Mouse (Mus musculus): Measurements from ENCODE around the gene Klra9. TPM values are rescaled to one million over a fixed set of nuclear protein-coding genes. Genes with fewer than 3 reads are reported as not detected.
"Not testable (repeated sequence)": the region's sequence is repeated elsewhere in the genome, so short reads cannot be mapped to it uniquely, and the experiment has no call there.

The Klra9 gene
- not detected in 2 replicates for polyA plus RNA-seq (2015; fragmentation: Nextera tagmentation; extraction: Ambion mirVana)

DNA sequence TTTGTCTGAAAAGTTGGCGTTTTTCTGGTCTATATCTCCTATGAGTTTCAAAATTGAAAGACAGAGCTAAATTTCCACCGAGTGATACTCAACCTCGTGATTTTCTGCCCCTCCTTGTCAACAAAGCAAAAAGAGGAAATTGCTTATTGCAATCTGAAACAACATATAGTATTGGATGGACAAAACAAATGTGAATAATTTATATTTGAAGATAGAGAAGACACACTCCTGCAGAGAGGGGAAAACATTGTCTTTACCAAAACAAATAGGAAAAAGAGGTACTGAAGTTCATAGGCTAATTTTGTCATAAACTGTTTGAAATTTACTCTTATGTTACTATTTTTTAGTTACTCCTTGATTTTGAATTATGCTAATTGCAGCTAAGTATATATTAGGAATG lies at the start of gene Klra9:
Klra9 (minus strand) TSS at position 101 of the 400 bp plus-strand sequence.
- 39% methylated on average over 3 of the region's 3 CpGs for WGBS (ENCODE audit: insufficient replicate concordance)
- DNase-seq; H3K4me2 ChIP-seq; H3K27me3 ChIP-seq; H3K27ac ChIP-seq; H3K9ac ChIP-seq; H3K4me1 ChIP-seq (replicated peaks); H3K4me3 ChIP-seq (replicated peaks); ATAC-seq (ENCODE audit: low read depth); H3K36me3 ChIP-seq; H3K9me3 ChIP-seq (replicated peaks): not testable (repeated sequence)

DNA sequence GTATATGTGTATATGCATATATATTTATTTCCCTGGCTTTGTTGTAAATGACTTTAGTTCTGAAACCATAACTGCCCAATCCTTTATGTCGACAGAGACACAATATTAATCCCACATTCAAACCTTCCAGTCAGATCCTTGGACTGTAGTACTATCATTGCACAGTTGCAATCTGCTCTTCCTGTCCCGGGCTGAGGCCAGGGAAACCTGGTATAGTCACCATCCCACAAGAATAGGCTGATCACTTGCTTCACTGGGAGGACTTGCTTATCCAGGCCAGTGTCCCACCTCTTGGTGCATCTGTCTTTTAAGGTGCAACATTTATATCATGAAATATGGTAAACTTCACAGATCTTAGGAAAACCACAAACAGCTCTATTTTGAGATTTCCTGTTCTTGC lies 44.6 kb upstream of the Klra9 start:
- Histone ChIP-seq H3K4me2 (no peak overlapping the region), H3K27me3 (no peaks in the 10 kb centered on the region), H3K9me3 (replicated peaks) (no peaks in the 10 kb centered on the region), H3K4me1 (replicated peaks) (no peaks in the 10 kb centered on the region), H3K4me3 (replicated peaks) (no peak overlapping the region), H3K9ac (no peak overlapping the region), H3K36me3 (no peaks in the 10 kb centered on the region), H3K27ac (no peak overlapping the region)
- ATAC-seq (ENCODE audit: low read depth) (no peak), DNase-seq (no peak)
- WGBS (ENCODE audit: insufficient replicate concordance), result 38% methylated on average over 2 of the region's 2 CpGs

DNA sequence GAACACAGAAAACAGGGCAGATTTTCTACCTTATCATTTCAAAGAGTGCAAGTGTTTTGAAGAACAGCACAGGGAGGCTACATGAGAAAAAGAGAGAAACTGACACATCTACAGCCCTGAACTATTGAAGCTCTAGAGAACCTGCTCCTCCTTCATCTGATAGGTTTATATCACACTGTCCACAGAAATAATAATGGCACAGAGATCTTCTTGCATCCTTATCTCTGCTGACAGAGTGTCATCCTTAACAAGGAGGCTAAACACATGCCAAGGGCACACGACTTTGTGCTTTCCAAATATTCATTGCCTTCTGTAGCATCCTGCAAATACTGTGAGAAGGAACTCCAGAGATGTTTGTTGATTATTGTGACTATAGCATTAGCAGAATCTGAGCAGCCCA lies 43.7 kb upstream of the Klra9 start:
- Histone ChIP-seq H3K36me3 (no peaks in the 10 kb centered on the region), H3K4me3 (replicated peaks) (no peak overlapping the region), H3K9me3 (replicated peaks) (no peaks in the 10 kb centered on the region), H3K27ac (no peak overlapping the region), H3K9ac (no peak overlapping the region), H3K4me2 (no peak overlapping the region), H3K27me3 (no peaks in the 10 kb centered on the region), H3K4me1 (replicated peaks) (no peaks in the 10 kb centered on the region)
- ATAC-seq (ENCODE audit: low read depth), result no peak
- 28% methylated on average over 1 of the region's 1 CpGs for WGBS (ENCODE audit: insufficient replicate concordance)
- DNase-seq, result no peak

DNA sequence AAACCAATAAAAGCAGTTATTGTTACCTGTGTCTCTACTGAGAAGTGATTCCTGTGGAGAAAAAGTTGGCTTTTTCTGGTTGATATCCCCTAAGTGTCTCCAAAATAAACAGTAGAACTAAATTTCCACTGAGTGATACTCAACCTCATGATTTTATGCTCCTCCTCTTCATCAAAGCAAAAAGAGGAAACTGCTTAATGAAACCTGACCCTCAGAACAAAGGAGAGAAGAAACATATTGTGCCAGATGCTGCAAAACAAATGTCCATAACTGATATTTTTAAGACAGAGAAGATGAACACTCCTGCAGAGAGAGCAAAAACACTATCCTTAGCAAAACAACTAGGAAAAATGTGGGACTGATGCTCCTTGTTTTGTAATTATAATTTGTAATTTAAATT lies 40.3 kb upstream of the Klra9 start, which contains the start of gene Klra7:
Klra7 (minus strand) TSS at position 101 of the 400 bp plus-strand sequence.
- Histone ChIP-seq H3K9ac (no peak within 1 kb of the TSS), H3K36me3 (no peaks in the 10 kb centered on the region), H3K27me3 (no peaks in the 10 kb centered on the region), H3K4me3 (replicated peaks) (no peak within 1 kb of the TSS), H3K27ac (no peak within 1 kb of the TSS), H3K4me2 (no peak within 1 kb of the TSS), H3K4me1 (replicated peaks) (no peaks in the 10 kb centered on the region), H3K9me3 (replicated peaks) (no peaks in the 10 kb centered on the region)
- DNase-seq (no peak), ATAC-seq (ENCODE audit: low read depth) (no peak)

DNA sequence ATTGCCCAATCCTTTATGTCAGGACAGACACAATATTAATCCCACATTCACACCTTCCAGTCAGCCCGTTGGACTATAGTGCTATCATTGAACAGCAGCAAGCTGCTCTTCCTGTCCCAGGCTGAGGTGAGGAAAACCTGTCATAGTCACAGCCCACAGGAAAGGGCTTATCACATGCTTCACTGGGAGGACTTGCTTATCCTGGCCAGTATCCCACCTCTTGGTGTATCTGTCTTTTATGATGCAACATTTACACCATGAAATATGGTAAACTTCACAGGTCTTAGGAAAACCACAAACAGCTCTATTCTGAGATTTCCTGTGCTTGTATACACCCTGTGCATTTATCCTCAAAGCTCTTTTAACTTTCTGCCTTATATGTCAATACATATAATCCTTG lies 4.5 kb upstream of the Klra9 start:
- not testable (repeated sequence) for H3K4me3 ChIP-seq (replicated peaks); H3K9ac ChIP-seq; H3K27ac ChIP-seq; DNase-seq; H3K4me2 ChIP-seq; H3K27me3 ChIP-seq; H3K9me3 ChIP-seq (replicated peaks); H3K4me1 ChIP-seq (replicated peaks); H3K36me3 ChIP-seq; ATAC-seq (ENCODE audit: low read depth)
- 55% methylated on average over 1 of the region's 1 CpGs for WGBS (ENCODE audit: insufficient replicate concordance)

DNA sequence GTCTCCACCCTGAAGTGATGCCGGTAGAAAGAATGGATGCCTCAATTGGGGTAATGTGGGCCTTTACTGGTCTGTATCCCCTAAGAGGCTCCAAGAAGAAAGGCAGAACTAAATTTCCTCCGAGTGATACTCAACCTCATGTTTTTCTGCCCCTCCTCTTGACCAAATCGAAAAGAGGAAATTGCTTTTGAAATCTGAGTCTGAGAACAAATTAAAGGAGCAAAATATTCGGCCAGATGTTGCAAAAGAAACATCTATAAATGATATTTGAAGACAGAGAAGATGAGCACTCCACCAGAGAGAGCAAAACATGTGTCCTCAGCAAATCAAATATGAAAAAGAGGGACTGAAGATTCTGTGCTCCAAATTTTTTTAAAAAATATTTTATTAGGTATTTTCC lies 63.1 kb downstream of the Klra9 start, which contains the start of gene Klra8:
Klra8 (minus strand) TSS at position 101 of the 400 bp plus-strand sequence.
- not testable (repeated sequence) for H3K27ac ChIP-seq; H3K4me1 ChIP-seq (replicated peaks); DNase-seq; ATAC-seq (ENCODE audit: low read depth); H3K4me3 ChIP-seq (replicated peaks); H3K27me3 ChIP-seq; H3K9me3 ChIP-seq (replicated peaks); H3K36me3 ChIP-seq; H3K4me2 ChIP-seq; H3K9ac ChIP-seq
- WGBS (ENCODE audit: insufficient replicate concordance), result 43% methylated on average over 4 of the region's 4 CpGs

Other genes starting within 250 kb of the Klra9 start
- not detected in 2 replicates for gene Klra6, start 166.2 kb downstream of the Klra9 start, polyA plus RNA-seq (2015; fragmentation: Nextera tagmentation; extraction: Ambion mirVana)
- not detected in 2 replicates for gene Klra4, start 125.8 kb downstream of the Klra9 start, polyA plus RNA-seq (2015; fragmentation: Nextera tagmentation; extraction: Ambion mirVana)
- gene Klra8, start 63.2 kb downstream of the Klra9 start, polyA plus RNA-seq (2015; fragmentation: Nextera tagmentation; extraction: Ambion mirVana), result not detected in 2 replicates
- gene Klra7, start 40.2 kb upstream of the Klra9 start, polyA plus RNA-seq (2015; fragmentation: Nextera tagmentation; extraction: Ambion mirVana), result not detected in 2 replicates
- gene Klra10, start 88.8 kb upstream of the Klra9 start, polyA plus RNA-seq (2015; fragmentation: Nextera tagmentation; extraction: Ambion mirVana), result not detected in 2 replicates
- not detected in 2 replicates for gene Klra3, start 144.5 kb upstream of the Klra9 start, polyA plus RNA-seq (2015; fragmentation: Nextera tagmentation; extraction: Ambion mirVana)
- gene Klra1, start 193.8 kb upstream of the Klra9 start, polyA plus RNA-seq (2015; fragmentation: Nextera tagmentation; extraction: Ambion mirVana), result not detected in 2 replicates